In genomic region chr4:143027292-143027691, GRCm38 (mm10) we compare ENCODE assay signal across 8 mouse cellular contexts.
DNase-seq lines count a peak whose midpoint lies in the region; ATAC-seq and TF ChIP-seq lines count a peak whose summit lies in the region.

No protein-coding gene starts in this region.

- H3K4me1 ChIP-seq in liver, adult 2 months (ENCODE audit: control insufficient read depth, insufficient read depth, low read length): no peaks in the 10 kb centered on the region
- H3K4me1 ChIP-seq in liver, embryonic 12.5 days: no peaks in the 10 kb centered on the region
- H3K4me1 ChIP-seq in kidney, adult 2 months (ENCODE audit: control insufficient read depth, insufficient read depth, low read length): no peaks in the 10 kb centered on the region
- H3K4me1 ChIP-seq in limb, embryonic 10.5 days: no peaks in the 10 kb centered on the region
- H3K4me1 ChIP-seq in stomach, embryonic 16.5 days (ENCODE audit: control insufficient read depth, insufficient read depth, low read length): no peaks in the 10 kb centered on the region

- H3K27ac ChIP-seq in liver, adult 2 months (replicated peaks; ENCODE audit: insufficient read depth, low read depth, low read length): no peak overlapping the region
- H3K27ac ChIP-seq in liver, embryonic 12.5 days: no peak overlapping the region
- H3K27ac ChIP-seq in kidney, adult 2 months (ENCODE audit: insufficient read depth, low read depth, low read length): no peak overlapping the region
- no peak overlapping the region for H3K27ac ChIP-seq in limb, embryonic 10.5 days
- H3K27ac ChIP-seq in stomach, embryonic 16.5 days (ENCODE audit: low read length): no peak overlapping the region

- H3K4me3 ChIP-seq in liver, adult 2 months (ENCODE audit: insufficient read depth, low read depth, low read length): no peak overlapping the region
- H3K4me3 ChIP-seq in liver, embryonic 12.5 days: no peak overlapping the region
- H3K4me3 ChIP-seq in kidney, adult 2 months (ENCODE audit: insufficient read depth, low read depth, low read length): no peak overlapping the region
- no peak overlapping the region for H3K4me3 ChIP-seq in limb, embryonic 10.5 days
- no peak overlapping the region for H3K4me3 ChIP-seq in stomach, embryonic 16.5 days (replicated peaks; ENCODE audit: low read length)

- peak; percentile 30 for DNase-seq in liver, adult 2 months (ENCODE audit: extremely low read depth, low read depth, low spot score)
- DNase-seq in cerebellum, postnatal 14 days: peak; percentile 85
- peak; percentile 39 to 70 for DNase-seq in frontal cortex, postnatal 14 days (ENCODE audit: low spot score in 2 of 2)
- peak; percentile 61 for DNase-seq in kidney, adult 2 months
- peak; percentile 73 for DNase-seq in limb, embryonic 10.5 days (ENCODE audit: low spot score)
- peak; percentile 47 for DNase-seq in naive thymus-derived CD4-positive, alpha-beta T cell, adult 2 months (ENCODE audit: low read depth)

- TF ChIP-seq CTCF in liver, adult 2 months (IDR thresholded peaks at IDR 0.05; ENCODE audit: low read depth, low read length): peak; percentile 73
- peak; percentile 91 for TF ChIP-seq CTCF in kidney, adult 2 months (conservative IDR thresholded peaks at IDR 0.05; ENCODE audit: insufficient read depth, insufficient read length, low read depth, low read length)

- H3K4me2 ChIP-seq in liver, embryonic 12.5 days: no peak overlapping the region
- H3K4me2 ChIP-seq in stomach, embryonic 16.5 days (ENCODE audit: low read depth, low read length): no peak overlapping the region

- ATAC-seq in liver, embryonic 12.5 days: no peak
- ATAC-seq in stomach, embryonic 16.5 days (ENCODE audit: insufficient read depth, low FRiP score): 0 out of 2 replicates have a peak, but pooled peaks have one; percentile 40

- H3K9me3 ChIP-seq in liver, embryonic 12.5 days (replicated peaks): 0 out of 2 replicates have a peak, but pooled peaks cover 3% of the 10 kb centered on the region
- H3K9me3 ChIP-seq in limb, embryonic 10.5 days (replicated peaks): no peaks in the 10 kb centered on the region
- peaks cover 5% of the 10 kb centered on the region for H3K9me3 ChIP-seq in stomach, embryonic 16.5 days (replicated peaks; ENCODE audit: control insufficient read depth, low read length)

- TF ChIP-seq POLR2A in liver, adult 2 months (IDR thresholded peaks at IDR 0.05; ENCODE audit: extremely low read depth, insufficient read depth, low read length): no peak
- no peak for TF ChIP-seq POLR2A in kidney, adult 2 months (IDR thresholded peaks at IDR 0.05; ENCODE audit: low read depth, low read length)

- H3K9ac ChIP-seq in liver, adult 2 months (ENCODE audit: low read depth, low read length): no peak overlapping the region
- H3K9ac ChIP-seq in liver, embryonic 12.5 days: no peak overlapping the region
- H3K9ac ChIP-seq in stomach, embryonic 16.5 days (ENCODE audit: low read length): no peak overlapping the region

- WGBS in liver, adult 2 months: 6% methylated on average over 5 of the region's 5 CpGs
- WGBS in liver, embryonic 12.5 days (ENCODE audit: insufficient replicate concordance): 10% methylated on average over 5 of the region's 5 CpGs
- whole genome bisulfite sequencing in kidney, adult 2 months: 4% methylated on average over 5 of the region's 5 CpGs
- 13% methylated on average over 5 of the region's 5 CpGs for WGBS in limb, embryonic 10.5 days
- WGBS in stomach, embryonic 16.5 days: 2% methylated on average over 5 of the region's 5 CpGs

- H3K27me3 ChIP-seq in liver, adult 2 months (ENCODE audit: control insufficient read depth, insufficient read depth, low read length): no peaks in the 10 kb centered on the region
- no peaks in the 10 kb centered on the region for H3K27me3 ChIP-seq in liver, embryonic 12.5 days (replicated peaks)
- no peaks in the 10 kb centered on the region for H3K27me3 ChIP-seq in kidney, adult 2 months (replicated peaks; ENCODE audit: control insufficient read depth, insufficient read depth, low read length)
- no peaks in the 10 kb centered on the region for H3K27me3 ChIP-seq in limb, embryonic 10.5 days (ENCODE audit: low read depth, poor library complexity, severe bottlenecking)
- no peaks in the 10 kb centered on the region for H3K27me3 ChIP-seq in stomach, embryonic 16.5 days (ENCODE audit: control insufficient read depth, insufficient read depth, low read length)

- H3K79me2 ChIP-seq in liver, adult 2 months (ENCODE audit: control insufficient read depth, insufficient read depth, low read length): no peaks in the 10 kb centered on the region

- no peaks in the 10 kb centered on the region for H3K36me3 ChIP-seq in liver, adult 2 months (ENCODE audit: control insufficient read depth, insufficient read depth, low read length)
- no peaks in the 10 kb centered on the region for H3K36me3 ChIP-seq in liver, embryonic 12.5 days
- no peaks in the 10 kb centered on the region for H3K36me3 ChIP-seq in kidney, adult 2 months (ENCODE audit: control insufficient read depth, insufficient read depth, low read length)
- H3K36me3 ChIP-seq in limb, embryonic 10.5 days: no peaks in the 10 kb centered on the region
- no peaks in the 10 kb centered on the region for H3K36me3 ChIP-seq in stomach, embryonic 16.5 days (ENCODE audit: control insufficient read depth, insufficient read depth, low read length)

Comparison
In these comparisons a context has a peak if more than half of its experiments do, and no peak if none do; other contexts are left out.
1. DNase-seq: peak in every context shown above with its lines; median percentile 85 in cerebellum, postnatal 14 days; 73 in limb, embryonic 10.5 days; 61 in kidney, adult 2 months; 54 in frontal cortex, postnatal 14 days; 47 in naive thymus-derived CD4-positive, alpha-beta T cell, adult 2 months; 30 in liver, adult 2 months.